Mouse (Mus musculus): ENCODE results near the gene Sema3g. TPM values are rescaled to one million over a fixed set of nuclear protein-coding genes. Genes with fewer than 3 reads are reported as not detected.

Gene Sema3g
- polyA plus RNA-seq, 1 experiment from 2014 or later: 0.51 TPM

DNA sequence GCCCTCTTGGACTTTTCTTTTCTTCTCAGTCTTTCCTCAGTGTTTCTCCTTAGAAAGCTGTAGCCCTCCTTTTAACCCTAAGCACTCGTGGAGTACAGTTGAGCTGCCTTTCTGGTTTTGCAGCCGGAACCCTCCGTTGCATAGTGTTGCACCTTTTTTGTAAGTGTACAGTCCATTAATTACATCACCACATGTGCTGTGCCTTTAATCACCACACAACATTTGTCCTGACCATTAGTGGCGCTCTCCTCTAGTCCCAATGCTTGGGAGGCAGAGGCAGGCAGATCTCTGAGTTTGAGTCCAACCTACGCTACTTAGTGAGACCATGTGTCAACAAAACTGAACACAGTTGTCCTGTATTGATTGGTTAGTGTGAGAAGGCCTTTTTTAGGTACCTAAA lies 34.4 kb downstream of the Sema3g start:
- H3K4me1 ChIP-seq: peaks cover 24% of the 10 kb centered on the region
- no peaks in the 10 kb centered on the region for H3K9me3 ChIP-seq
- 86% methylated on average over 5 of the region's 5 CpGs for WGBS
- peak overlapping the region; percentile 87 for H3K4me2 ChIP-seq
- peak overlapping the region; percentile 71 for H3K4me3 ChIP-seq
- no peak for ATAC-seq (ENCODE audit: extremely low read depth, insufficient number of reproducible peaks, low FRiP score, low TSS enrichment)
- no peaks in the 10 kb centered on the region for H3K27me3 ChIP-seq (replicated peaks)
- H3K36me3 ChIP-seq: peaks cover 47% of the 10 kb centered on the region
- no peak overlapping the region; the same call in 1 of the 2 replicates for H3K27ac ChIP-seq (replicated peaks)
- peak overlapping the region; percentile 94 for H3K9ac ChIP-seq

DNA sequence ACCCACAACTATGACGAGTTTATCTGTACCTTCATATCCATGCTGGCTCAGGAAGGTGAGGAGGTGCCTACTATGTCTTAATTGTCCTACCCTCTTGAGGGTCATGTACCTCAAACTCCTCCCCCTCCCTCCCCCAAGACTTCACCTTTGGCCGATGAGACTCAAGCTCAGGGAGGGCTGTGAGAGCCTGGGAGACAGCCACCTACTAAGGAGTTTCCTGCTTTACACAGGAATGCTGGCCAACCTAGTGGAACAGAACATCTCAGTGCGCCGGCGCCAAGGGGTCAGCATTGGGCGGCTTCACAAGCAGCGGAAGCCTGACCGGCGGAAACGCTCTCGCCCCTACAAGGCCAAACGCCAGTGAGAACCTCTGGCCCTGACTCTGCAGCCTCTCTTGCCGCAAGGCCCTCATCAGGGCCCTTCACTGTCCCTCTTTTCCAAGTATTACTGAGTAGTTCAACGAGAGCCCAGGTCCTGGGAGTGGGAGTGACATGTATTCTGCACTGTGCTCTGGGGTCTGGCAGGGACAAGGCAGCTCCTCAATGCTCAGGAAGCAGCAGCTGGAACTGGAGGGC lies 40.9 kb downstream of the Sema3g start:
- H3K9ac ChIP-seq: no peak overlapping the region
- no peak for ATAC-seq (ENCODE audit: extremely low read depth, insufficient number of reproducible peaks, low FRiP score, low TSS enrichment)
- H3K27me3 ChIP-seq (replicated peaks): no peaks in the 10 kb centered on the region
- no peaks in the 10 kb centered on the region for H3K4me1 ChIP-seq
- peaks cover 89% of the 10 kb centered on the region for H3K36me3 ChIP-seq
- H3K4me3 ChIP-seq: no peak overlapping the region
- no peak overlapping the region for H3K4me2 ChIP-seq
- WGBS: 91% methylated on average over 14 of the region's 14 CpGs
- no peak overlapping the region for H3K27ac ChIP-seq (replicated peaks)
- H3K9me3 ChIP-seq: no peaks in the 10 kb centered on the region

DNA sequence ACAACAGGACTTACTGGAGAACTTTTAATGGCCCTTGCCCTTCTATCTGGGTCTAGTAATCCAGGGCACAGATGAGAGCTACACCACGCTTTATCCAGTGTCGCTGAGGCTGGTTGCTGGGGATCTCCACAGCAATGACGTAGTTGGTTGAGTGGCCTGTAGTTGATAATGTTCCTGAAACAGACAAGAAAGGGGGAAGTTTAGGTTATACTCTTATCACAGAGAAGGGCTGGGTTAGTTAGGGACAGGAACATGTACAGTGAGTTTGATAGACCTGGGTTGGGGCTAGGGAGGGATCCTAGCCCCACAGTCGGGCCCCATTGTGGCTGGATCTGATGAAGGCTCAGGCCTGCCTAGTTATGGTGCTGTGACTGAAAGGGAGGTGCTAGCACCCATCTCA lies 42.7 kb downstream of the Sema3g start:
- no peak overlapping the region for H3K27ac ChIP-seq (replicated peaks)
- H3K9me3 ChIP-seq: no peaks in the 10 kb centered on the region
- ATAC-seq (ENCODE audit: extremely low read depth, insufficient number of reproducible peaks, low FRiP score, low TSS enrichment): no peak
- H3K4me1 ChIP-seq: no peaks in the 10 kb centered on the region
- H3K9ac ChIP-seq: no peak overlapping the region
- 87% methylated on average over 4 of the region's 4 CpGs for WGBS
- H3K27me3 ChIP-seq (replicated peaks): no peaks in the 10 kb centered on the region
- H3K36me3 ChIP-seq: peaks cover 71% of the 10 kb centered on the region
- no peak overlapping the region for H3K4me3 ChIP-seq
- H3K4me2 ChIP-seq: no peak overlapping the region

DNA sequence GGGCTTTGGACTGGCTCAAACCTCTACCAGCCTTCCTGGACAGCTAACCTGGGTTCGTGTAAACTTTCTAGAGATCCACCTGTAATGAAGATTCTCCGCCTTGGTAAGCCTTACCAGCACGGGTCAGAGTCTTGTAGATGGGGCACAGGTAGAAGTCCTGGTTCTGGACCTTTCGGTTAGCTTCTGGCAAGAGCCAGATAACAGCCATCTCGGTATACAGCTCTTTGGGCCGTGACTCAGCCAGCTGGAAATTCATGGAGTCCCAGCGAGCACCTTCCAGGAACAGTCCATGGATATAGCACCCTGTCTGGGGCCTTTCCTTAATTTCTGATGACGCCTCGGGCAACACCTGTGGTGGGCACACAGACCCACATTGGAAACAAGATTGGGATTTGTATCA lies 43.3 kb downstream of the Sema3g start:
- Histone ChIP-seq H3K9ac (no peak overlapping the region), H3K9me3 (no peaks in the 10 kb centered on the region)
- WGBS: 85% methylated on average over 9 of the region's 9 CpGs

DNA sequence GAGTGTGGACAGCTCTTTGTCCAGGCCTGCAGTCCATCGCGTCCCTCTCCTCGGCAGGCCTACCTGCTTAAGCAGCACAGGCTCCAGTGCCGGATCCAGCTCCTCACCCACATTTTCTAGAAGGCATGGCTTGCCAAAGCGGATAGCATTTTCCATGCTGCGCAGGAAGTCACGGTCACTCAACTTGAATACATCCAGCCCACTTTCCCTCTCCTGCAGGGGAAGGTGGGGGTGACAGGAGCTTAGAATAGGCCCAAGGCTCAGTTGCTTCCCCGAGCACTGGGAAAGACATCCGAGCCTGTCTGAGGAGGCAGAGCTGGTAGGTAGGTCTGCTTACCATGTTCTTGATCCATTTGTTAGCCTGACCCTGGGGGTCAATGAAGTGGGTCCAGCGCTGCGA lies 50.0 kb downstream of the Sema3g start:
- Histone ChIP-seq H3K4me1 (peaks cover 9% of the 10 kb centered on the region; the same call in 1 of the 2 replicates), H3K27ac (replicated peaks) (no peak overlapping the region), H3K36me3 (no peaks in the 10 kb centered on the region), H3K4me3 (no peak overlapping the region), H3K9me3 (no peaks in the 10 kb centered on the region), H3K27me3 (replicated peaks) (peaks cover 9% of the 10 kb centered on the region; the same call in 1 of the 2 replicates), H3K4me2 (no peak overlapping the region), H3K9ac (no peak overlapping the region)
- ATAC-seq (ENCODE audit: extremely low read depth, insufficient number of reproducible peaks, low FRiP score, low TSS enrichment): no peak
- 81% methylated on average over 11 of the region's 11 CpGs for WGBS

More for the DNA sequence above, 43.3 kb downstream of the Sema3g start:
- no peak overlapping the region for H3K4me2 ChIP-seq
- H3K27me3 ChIP-seq (replicated peaks): no peaks in the 10 kb centered on the region
- no peak for ATAC-seq (ENCODE audit: extremely low read depth, insufficient number of reproducible peaks, low FRiP score, low TSS enrichment)
- H3K27ac ChIP-seq (replicated peaks): no peak overlapping the region
- peaks cover 65% of the 10 kb centered on the region for H3K36me3 ChIP-seq
- no peak overlapping the region for H3K4me3 ChIP-seq
- no peaks in the 10 kb centered on the region for H3K4me1 ChIP-seq

GRCm38 (mm10) chr14:31268301-31269001 lies 50.8 kb downstream of the Sema3g start:
- Histone ChIP-seq H3K36me3 (no peaks in the 10 kb centered on the region), H3K4me1 (peaks cover 9% of the 10 kb centered on the region; the same call in 1 of the 2 replicates), H3K4me3 (no peak overlapping the region), H3K9ac (no peak overlapping the region), H3K27me3 (replicated peaks) (peaks cover 9% of the 10 kb centered on the region; the same call in 1 of the 2 replicates), H3K27ac (replicated peaks) (no peak overlapping the region), H3K9me3 (no peaks in the 10 kb centered on the region), H3K4me2 (peak overlapping the region; percentile 70)
- 67% methylated on average over 9 of the region's 9 CpGs for WGBS
- ATAC-seq (ENCODE audit: extremely low read depth, insufficient number of reproducible peaks, low FRiP score, low TSS enrichment): no peak

GRCm38 (mm10) chr14:31269456-31270100 lies 51.9 kb downstream of the Sema3g start:
- ATAC-seq (ENCODE audit: extremely low read depth, insufficient number of reproducible peaks, low FRiP score, low TSS enrichment): no peak
- Histone ChIP-seq H3K27me3 (replicated peaks) (peaks cover 9% of the 10 kb centered on the region; the same call in 1 of the 2 replicates), H3K36me3 (no peaks in the 10 kb centered on the region), H3K4me3 (peak overlapping the region; percentile 46), H3K4me2 (peak overlapping the region; percentile 70), H3K9me3 (no peaks in the 10 kb centered on the region), H3K9ac (peak overlapping the region; percentile 70), H3K27ac (replicated peaks) (no peak overlapping the region), H3K4me1 (peaks cover 9% of the 10 kb centered on the region; the same call in 1 of the 2 replicates)
- 14% methylated on average over 28 of the region's 28 CpGs for WGBS

GRCm38 (mm10) chr14:31271121-31271520 lies 53.5 kb downstream of the Sema3g start:
- Histone ChIP-seq H3K27ac (replicated peaks) (no peak overlapping the region), H3K4me1 (peaks cover 9% of the 10 kb centered on the region; the same call in 1 of the 2 replicates), H3K4me3 (no peak overlapping the region), H3K9me3 (no peaks in the 10 kb centered on the region), H3K9ac (no peak overlapping the region), H3K27me3 (replicated peaks) (peaks cover 9% of the 10 kb centered on the region; the same call in 1 of the 2 replicates), H3K4me2 (no peak overlapping the region), H3K36me3 (no peaks in the 10 kb centered on the region)
- ATAC-seq (ENCODE audit: extremely low read depth, insufficient number of reproducible peaks, low FRiP score, low TSS enrichment): no peak
- 85% methylated on average over 6 of the region's 6 CpGs for WGBS

GRCm38 (mm10) chr14:31272164-31272563 lies 54.5 kb downstream of the Sema3g start:
- no peak overlapping the region for H3K27ac ChIP-seq (replicated peaks)
- H3K9me3 ChIP-seq: no peaks in the 10 kb centered on the region
- no peaks in the 10 kb centered on the region for H3K36me3 ChIP-seq
- H3K4me1 ChIP-seq: peaks cover 9% of the 10 kb centered on the region; the same call in 1 of the 2 replicates
- H3K9ac ChIP-seq: no peak overlapping the region
- H3K27me3 ChIP-seq (replicated peaks): peaks cover 9% of the 10 kb centered on the region; the same call in 1 of the 2 replicates
- WGBS: 20% methylated on average over 7 of the region's 7 CpGs
- H3K4me2 ChIP-seq: no peak overlapping the region
- no peak overlapping the region for H3K4me3 ChIP-seq
- no peak for ATAC-seq (ENCODE audit: extremely low read depth, insufficient number of reproducible peaks, low FRiP score, low TSS enrichment)

Data from heart, embryonic 13.5 days (tissue).